Mouse (Mus musculus) lung, embryonic 16.5 days (tissue): ENCODE results near the gene Utp14b. TPM values are rescaled to one million over a fixed set of nuclear protein-coding genes. Genes with fewer than 3 reads are reported as not detected.

Experiments
- ATAC-seq: fragments of 200-750 bp; cut with Nextera tagmentation; 2 replicates; pipeline ENCODE4 v1.8.0; 2017; ENCODE audit warnings: low read depth, mild to moderate bottlenecking, moderate library complexity
- H3K27ac ChIP-seq: fragments of 300-500 bp; sonication (generic); 2 replicates; pipeline ENCODE4 v1.5.1; 2014; ENCODE audit warnings: mild to moderate bottlenecking, control low read depth, low read length
- H3K27me3 ChIP-seq: fragments of 300-500 bp; sonication (generic); 2 replicates; pipeline ENCODE4 v1.6.1; 2014; ENCODE audit warnings: low read depth, low read length, mixed read lengths; ENCODE audit not compliant: control insufficient read depth, insufficient read depth
- H3K36me3 ChIP-seq: fragments of 300-500 bp; sonication (generic); 2 replicates; pipeline ENCODE4 v1.6.1; 2014; ENCODE audit warnings: low read length; ENCODE audit not compliant: control insufficient read depth, insufficient read depth
- H3K4me1 ChIP-seq: fragments of 300-500 bp; sonication (generic); replicated peaks from 2 replicates; pipeline ENCODE4 v1.6.1; 2014; ENCODE audit warnings: low read length, mixed read lengths; ENCODE audit not compliant: control insufficient read depth, insufficient read depth
- H3K4me2 ChIP-seq: fragments of 300-500 bp; sonication (generic); 2 replicates; pipeline ENCODE4 v1.6.1; 2014; ENCODE audit warnings: low read depth, low read length, control low read depth
- H3K4me3 ChIP-seq: fragments of 300-500 bp; sonication (generic); 2 replicates; pipeline ENCODE4 v1.5.1; 2014; ENCODE audit warnings: mild to moderate bottlenecking, low read length, control low read depth
- H3K9ac ChIP-seq: fragments of 300-500 bp; sonication (generic); 2 replicates; pipeline ENCODE4 v1.6.1; 2014; ENCODE audit warnings: low read length, control low read depth
- H3K9me3 ChIP-seq: fragments of 300-500 bp; sonication (generic); 2 replicates; pipeline ENCODE4 v1.6.1; 2016; ENCODE audit warnings: low read length; ENCODE audit not compliant: control insufficient read depth
- WGBS: fragments of 180-500 bp; shearing (Covaris S2); extraction: QIAGEN DNeasy Blood & Tissue Kit; methylation state at CpG from one replicate; pipeline ENCODE4 v1.1.7; 2014; 5-methylcytosine and 5-hydroxymethylcytosine counted together
- polyA plus RNA-seq: library from polyadenylated mRNA; unstranded; fragments of >200 nt; fragmentation: Nextera tagmentation; extraction: Ambion mirVana; gene quantifications from 2 replicates; pipeline ENCODE4 v1.2.1, GENCODE M21; 2015

Utp14b gene
- polyA plus RNA-seq, 1 experiment from 2014 or later, result 3.1 TPM

DNA sequence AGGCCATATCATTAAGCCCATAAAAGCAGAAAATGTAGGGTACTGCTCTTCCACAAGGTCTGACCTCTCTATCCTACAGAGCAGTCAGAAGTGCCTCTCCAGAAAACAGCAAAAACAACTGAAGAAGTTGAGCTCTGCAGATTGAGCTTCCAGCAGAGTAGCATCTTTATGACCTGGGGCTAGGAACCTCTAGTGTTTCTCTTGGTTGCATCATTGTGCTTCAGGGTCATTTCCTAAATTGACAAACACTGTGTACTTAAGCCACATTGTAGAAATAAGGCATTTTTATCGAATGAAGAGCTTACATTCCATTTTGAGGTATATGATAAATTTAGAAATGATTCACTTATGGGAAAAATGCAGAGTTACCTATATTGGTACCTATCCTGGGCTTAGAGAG lies 8.7 kb downstream of the Utp14b start:
- Histone ChIP-seq H3K27ac (no peak overlapping the region), H3K4me3 (no peak overlapping the region), H3K4me2 (no peak overlapping the region), H3K9me3 (no peaks in the 10 kb centered on the region), H3K4me1 (no peaks in the 10 kb centered on the region), H3K27me3 (no peaks in the 10 kb centered on the region), H3K9ac (no peak overlapping the region), H3K36me3 (peaks cover 18% of the 10 kb centered on the region)
- ATAC-seq, result no peak
- 83% methylated on average over 1 of the region's 1 CpGs for WGBS

GRCm38 (mm10) chr1:78682291-78682690 lies 24.5 kb downstream of the Utp14b start:
- Histone ChIP-seq H3K4me3 (no peak overlapping the region), H3K9ac (no peak overlapping the region), H3K9me3 (no peaks in the 10 kb centered on the region), H3K36me3 (no peaks in the 10 kb centered on the region), H3K4me2 (no peak overlapping the region), H3K27me3 (no peaks in the 10 kb centered on the region), H3K27ac (no peak overlapping the region), H3K4me1 (no peaks in the 10 kb centered on the region)
- no peak for ATAC-seq
- WGBS, result 81% methylated on average over 3 of the region's 3 CpGs

DNA sequence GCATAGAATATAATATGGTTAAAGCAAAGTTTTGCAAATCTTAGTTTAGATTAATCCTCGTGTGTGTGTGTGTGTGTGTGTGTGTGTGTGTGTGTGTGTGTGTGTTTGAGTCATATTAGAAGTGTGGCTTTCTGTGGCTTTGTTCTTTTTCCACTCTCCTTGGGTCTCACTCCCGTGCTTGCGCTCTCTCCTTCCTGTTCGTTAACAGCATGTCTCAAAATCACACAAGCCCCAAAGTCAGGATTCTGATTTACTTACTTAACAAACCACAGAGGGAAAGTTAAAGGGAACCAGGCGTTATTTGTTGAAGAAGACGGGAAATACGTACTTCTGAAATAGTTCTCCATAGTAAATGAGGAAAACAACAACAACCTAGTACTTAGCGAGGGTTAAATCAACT lies 26.3 kb downstream of the Utp14b start:
- Histone ChIP-seq H3K9ac (no peak overlapping the region), H3K9me3 (no peaks in the 10 kb centered on the region), H3K4me1 (no peaks in the 10 kb centered on the region), H3K27me3 (no peaks in the 10 kb centered on the region), H3K27ac (no peak overlapping the region), H3K4me2 (no peak overlapping the region), H3K36me3 (no peaks in the 10 kb centered on the region), H3K4me3 (no peak overlapping the region)
- 85% methylated on average over 8 of the region's 8 CpGs for WGBS
- ATAC-seq, result no peak

GRCm38 (mm10) chr1:78686872-78687271 lies 29.0 kb downstream of the Utp14b start:
- Histone ChIP-seq H3K27me3 (no peaks in the 10 kb centered on the region), H3K4me2 (no peak overlapping the region), H3K27ac (no peak overlapping the region), H3K9me3 (no peaks in the 10 kb centered on the region), H3K4me3 (no peak overlapping the region), H3K9ac (no peak overlapping the region), H3K36me3 (no peaks in the 10 kb centered on the region), H3K4me1 (no peaks in the 10 kb centered on the region)
- ATAC-seq, result no peak

- no peak overlapping the region for H3K4me3 ChIP-seq
- H3K27ac ChIP-seq, result no peak overlapping the region
- H3K9ac ChIP-seq, result no peak overlapping the region
- no peaks in the 10 kb centered on the region for H3K4me1 ChIP-seq
- no peaks in the 10 kb centered on the region for H3K9me3 ChIP-seq
- H3K27me3 ChIP-seq, result no peaks in the 10 kb centered on the region
- peaks cover 2% of the 10 kb centered on the region; the same call in 1 of the 2 replicates for H3K36me3 ChIP-seq
- H3K4me2 ChIP-seq, result no peak overlapping the region
- 86% methylated on average over 7 of the region's 7 CpGs for WGBS
- ATAC-seq, result no peak
Observed at GRCm38 (mm10) chr1:78688149-78688548, 30.3 kb downstream of the Utp14b start.

DNA sequence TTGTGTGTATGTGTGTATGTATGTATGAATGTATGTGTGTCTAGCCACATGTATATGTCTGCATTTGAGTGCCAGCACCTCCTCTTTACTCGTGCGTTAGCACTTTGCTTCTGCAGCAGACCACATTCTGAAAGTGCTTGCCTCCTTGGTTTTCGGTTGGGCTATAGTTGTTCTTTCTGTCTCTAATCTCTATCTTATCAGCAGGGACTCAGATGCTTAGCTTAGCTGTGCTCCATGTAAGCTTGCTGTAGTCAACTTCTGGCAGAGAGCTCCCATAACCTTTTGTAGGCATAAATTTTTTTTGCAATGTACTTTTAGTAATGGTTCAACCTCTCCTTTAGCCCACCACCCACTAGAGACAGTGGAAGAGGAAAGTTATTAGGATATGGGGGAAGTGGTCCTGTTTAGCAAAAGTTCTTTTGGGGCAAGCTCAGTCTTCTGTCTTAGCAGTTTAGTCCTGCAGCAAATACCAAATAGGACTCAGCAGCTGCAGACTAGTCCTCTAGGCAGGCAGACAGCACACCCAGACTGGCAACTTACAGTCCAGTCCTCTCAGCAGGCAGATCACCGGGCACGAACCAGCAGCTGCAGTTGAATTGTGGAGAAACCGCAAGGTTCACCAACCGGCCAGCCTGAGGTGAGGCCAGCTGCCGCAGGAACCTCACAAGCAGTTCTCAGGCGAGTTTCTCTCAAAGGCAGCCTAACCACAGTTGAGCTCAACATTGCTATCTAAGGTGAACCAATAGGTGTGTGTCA lies 36.8 kb downstream of the Utp14b start:
- H3K4me2 ChIP-seq, result no peak overlapping the region
- no peak overlapping the region for H3K27ac ChIP-seq
- WGBS, result 88% methylated on average over 9 of the region's 9 CpGs
- no peaks in the 10 kb centered on the region for H3K27me3 ChIP-seq
- no peaks in the 10 kb centered on the region for H3K9me3 ChIP-seq
- H3K36me3 ChIP-seq, result peaks cover 16% of the 10 kb centered on the region
- no peak overlapping the region for H3K9ac ChIP-seq
- no peaks in the 10 kb centered on the region for H3K4me1 ChIP-seq
- no peak overlapping the region for H3K4me3 ChIP-seq
- no peak for ATAC-seq

DNA sequence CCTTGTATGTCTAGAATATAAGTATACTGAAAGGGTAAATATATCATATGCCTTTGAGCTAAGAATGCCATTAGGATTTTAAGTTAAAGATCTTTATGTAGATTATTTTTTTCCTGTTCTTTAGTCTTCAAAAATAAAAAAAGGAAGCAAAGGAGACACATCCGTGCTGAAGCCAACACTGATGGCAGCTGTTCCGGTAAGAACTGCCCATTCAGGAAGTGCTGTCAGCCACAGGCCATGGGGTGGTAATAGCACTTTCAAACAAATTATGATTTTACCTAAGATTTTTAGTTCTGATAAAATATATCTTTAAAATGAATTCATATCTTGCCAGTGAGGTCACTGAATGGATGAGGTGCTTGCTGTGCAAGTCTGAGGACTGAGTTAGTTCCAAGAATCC lies 38.5 kb downstream of the Utp14b start:
- no peak overlapping the region for H3K9ac ChIP-seq
- no peaks in the 10 kb centered on the region for H3K4me1 ChIP-seq
- H3K27me3 ChIP-seq, result no peaks in the 10 kb centered on the region
- H3K4me3 ChIP-seq, result no peak overlapping the region
- no peaks in the 10 kb centered on the region for H3K9me3 ChIP-seq
- no peak overlapping the region for H3K4me2 ChIP-seq
- 67% methylated on average over 2 of the region's 2 CpGs for WGBS
- H3K27ac ChIP-seq, result no peak overlapping the region
- ATAC-seq, result no peak
- H3K36me3 ChIP-seq, result peaks cover 21% of the 10 kb centered on the region

- H3K36me3 ChIP-seq, result peaks cover 25% of the 10 kb centered on the region
- no peak for ATAC-seq
Observed at GRCm38 (mm10) chr1:78696903-78697302, 39.1 kb downstream of the Utp14b start.

DNA sequence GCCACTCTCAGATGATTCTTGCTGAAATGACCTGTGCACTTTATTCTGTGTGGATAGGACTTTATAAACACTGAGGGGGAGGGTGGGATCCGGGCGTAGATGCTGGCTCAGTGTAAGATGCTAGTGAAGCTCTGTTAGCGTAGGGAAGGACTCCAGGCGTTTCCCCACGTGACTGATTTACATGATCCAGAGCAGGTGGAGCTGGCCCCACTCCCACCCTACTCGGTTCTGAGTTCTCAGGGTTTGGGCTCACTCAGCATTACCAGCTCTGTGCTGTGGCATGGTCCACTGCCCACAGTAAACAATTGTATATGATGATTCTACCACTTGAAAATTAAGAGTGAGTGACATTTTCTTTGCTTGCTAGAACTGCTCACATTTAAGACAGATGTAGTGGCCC lies 40.3 kb downstream of the Utp14b start:
- Histone ChIP-seq H3K36me3 (peaks cover 25% of the 10 kb centered on the region), H3K4me2 (no peak overlapping the region), H3K9me3 (no peaks in the 10 kb centered on the region), H3K4me1 (no peaks in the 10 kb centered on the region), H3K27ac (no peak overlapping the region), H3K9ac (no peak overlapping the region), H3K27me3 (no peaks in the 10 kb centered on the region), H3K4me3 (no peak overlapping the region)
- ATAC-seq, result no peak
- WGBS, result 76% methylated on average over 6 of the region's 6 CpGs

More at GRCm38 (mm10) chr1:78696903-78697302, 39.1 kb downstream of the Utp14b start:
- Histone ChIP-seq H3K4me2 (no peak overlapping the region), H3K27me3 (no peaks in the 10 kb centered on the region), H3K9me3 (no peaks in the 10 kb centered on the region), H3K4me3 (no peak overlapping the region), H3K9ac (no peak overlapping the region), H3K4me1 (no peaks in the 10 kb centered on the region), H3K27ac (no peak overlapping the region)
- WGBS, result 85% methylated on average over 5 of the region's 5 CpGs

DNA sequence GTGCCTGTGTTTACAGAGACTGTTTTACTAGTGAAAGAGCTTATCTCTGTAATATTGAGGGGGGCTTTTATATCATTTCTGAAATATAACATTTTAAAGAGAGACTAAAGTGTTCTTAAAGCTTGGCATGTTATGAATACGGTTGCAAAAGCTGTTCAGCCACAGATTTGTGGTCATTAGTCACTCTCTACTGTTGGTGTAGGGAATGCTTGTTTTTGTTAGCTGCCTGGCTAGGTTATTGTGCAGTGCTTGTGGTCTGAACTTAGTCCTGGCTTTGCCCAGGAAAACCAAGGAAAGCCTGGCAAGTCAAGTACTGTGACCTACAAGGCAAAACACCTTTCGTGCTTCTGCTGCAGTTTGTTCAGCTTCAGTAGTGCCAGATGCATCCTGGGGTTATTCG lies 43.9 kb downstream of the Utp14b start:
- 84% methylated on average over 3 of the region's 3 CpGs for WGBS
- H3K9ac ChIP-seq, result no peak overlapping the region
- H3K4me1 ChIP-seq, result no peaks in the 10 kb centered on the region
- no peak overlapping the region for H3K27ac ChIP-seq
- peaks cover 25% of the 10 kb centered on the region for H3K36me3 ChIP-seq
- no peaks in the 10 kb centered on the region for H3K27me3 ChIP-seq
- ATAC-seq, result no peak
- no peaks in the 10 kb centered on the region for H3K9me3 ChIP-seq
- H3K4me3 ChIP-seq, result no peak overlapping the region
- H3K4me2 ChIP-seq, result no peak overlapping the region
